Comparison of ENCODE assay signal across 29 mouse cellular contexts in genomic region chr12:13410191-13410590, GRCm38 (mm10).
A peak's percentile ranks its signal among the peaks of the same experiment; 100 is the strongest.
DNase-seq lines count a peak whose midpoint lies in the region; ATAC-seq and TF ChIP-seq lines count a peak whose summit lies in the region.
"Had no signal": no experiment of that assay in that cellular context is flagged by ENCODE, and none has a peak within 500 bp of the region (broad histone marks: within the 10 kb centered on the region; RNA-seq: fewer than 3 reads in every experiment).

No protein-coding gene starts in this region.

- no peak overlapping the region for H3K4me3 ChIP-seq in left cerebral cortex, adult 2 months
- H3K4me3 ChIP-seq in gastrocnemius, adult 2 months: no peak overlapping the region
- H3K4me3 ChIP-seq: embryonic facial prominence, embryonic 15.5 days; hindbrain, embryonic 10.5 days; kidney, embryonic 15.5 days; limb, embryonic 13.5 days; liver, embryonic 12.5 days; neural tube, embryonic 13.5 days had no signal

- intact Hi-C loops in left cerebral cortex, adult 2 months (cut with DNase I): no loop called here
- intact Hi-C loops in left cerebral cortex, postnatal 25 days (cut with DNase I): no loop called here
- intact Hi-C loops in gastrocnemius, adult 2 months (cut with DNase I): no loop called here

- no peak for TF ChIP-seq CTCF in left cerebral cortex, adult 2 months (IDR thresholded peaks at IDR 0.05)
- TF ChIP-seq CTCF in gastrocnemius, adult 2 months (IDR thresholded peaks at IDR 0.05): no peak

- DNase-seq in lung, postnatal 10 days: peak; percentile 3
- no peak for DNase-seq in lung, postnatal 4 days
- peak; percentile 44 for DNase-seq in CD4-positive helper T cell, adult 2 months (ENCODE audit: low read depth, low spot score)
- DNase-seq in NIH3T3 (ENCODE audit: low read depth): peak; percentile 55
- no peak for DNase-seq in left cerebral cortex, adult 2 months (ENCODE audit: extremely low spot score in 1 of 2, low spot score in 2 of 2)
- no peak for DNase-seq in left cerebral cortex, postnatal 25 days (ENCODE audit: low spot score in 2 of 2)
- no peak for DNase-seq in gastrocnemius, adult 2 months
- DNase-seq: adrenal gland, postnatal 10 days; B cell, adult 2 months; cerebellum, adult 2 months; cerebellum, postnatal 25 days; embryo, embryonic 11 days; gastrocnemius, postnatal 14 days; heart, adult 11 months; kidney, postnatal 4 days; layer of hippocampus, adult 9-11 months; midbrain, embryonic 14.5 days; retina, postnatal 1 day; right cerebral cortex, postnatal 25 days had no signal

- peak; percentile 68 for ATAC-seq in megakaryocyte progenitor cell, adult 5-6 weeks (replicated peaks; ENCODE audit: poor library complexity)
- ATAC-seq: forebrain, embryonic 14.5 days; hindbrain, embryonic 16.5 days; intestine, postnatal 0 days; liver, embryonic 12.5 days had no signal

- no peak overlapping the region for H3K27ac ChIP-seq in left cerebral cortex, adult 2 months
- H3K27ac ChIP-seq in gastrocnemius, adult 2 months: no peak overlapping the region
- H3K27ac ChIP-seq: embryonic facial prominence, embryonic 15.5 days; hindbrain, embryonic 10.5 days; kidney, embryonic 15.5 days; limb, embryonic 13.5 days; liver, embryonic 12.5 days; neural tube, embryonic 13.5 days had no signal

Comparison
In these comparisons a context has a peak if more than half of its experiments do, and no peak if none do; other contexts are left out.
1. DNase-seq: peak in lung, postnatal 10 days (single experiment), CD4-positive helper T cell, adult 2 months (single experiment) and NIH3T3 (single experiment); none in lung, postnatal 4 days (0 of 2), left cerebral cortex, adult 2 months (0 of 2), left cerebral cortex, postnatal 25 days (0 of 2) and gastrocnemius, adult 2 months (single experiment).